Mouse (Mus musculus): ENCODE measurements around the gene Cep55.

Cep55 gene

GRCm38 (mm10) chr19:38109506-38110242 lies 54.9 kb downstream of the Cep55 start:
- DNase-seq = no peak

DNA sequence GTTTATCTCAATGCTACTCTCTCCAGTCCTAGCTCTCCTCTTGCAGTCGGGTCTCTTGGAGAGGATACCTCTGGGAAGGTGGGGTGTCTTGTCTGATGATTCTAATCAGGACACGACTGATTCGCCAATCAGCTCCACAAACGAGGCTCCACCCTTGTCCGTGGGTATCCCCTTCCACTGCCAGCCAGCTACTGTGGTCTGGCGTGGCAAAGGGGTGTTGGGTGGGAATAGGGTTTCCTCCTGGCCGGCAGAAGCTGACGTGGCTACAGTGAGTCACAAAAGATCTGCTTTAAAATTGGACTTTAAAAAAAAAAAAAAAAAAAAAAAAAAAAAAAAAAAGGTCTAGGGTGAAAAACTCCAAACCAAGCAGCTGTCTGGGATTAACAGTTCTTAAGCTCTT lies 56.2 kb downstream of the Cep55 start:
- no peak for DNase-seq

- DNase-seq = no peak
These were observed 57.8 kb downstream of the Cep55 start for GRCm38 (mm10) chr19:38112575-38112974.

DNA sequence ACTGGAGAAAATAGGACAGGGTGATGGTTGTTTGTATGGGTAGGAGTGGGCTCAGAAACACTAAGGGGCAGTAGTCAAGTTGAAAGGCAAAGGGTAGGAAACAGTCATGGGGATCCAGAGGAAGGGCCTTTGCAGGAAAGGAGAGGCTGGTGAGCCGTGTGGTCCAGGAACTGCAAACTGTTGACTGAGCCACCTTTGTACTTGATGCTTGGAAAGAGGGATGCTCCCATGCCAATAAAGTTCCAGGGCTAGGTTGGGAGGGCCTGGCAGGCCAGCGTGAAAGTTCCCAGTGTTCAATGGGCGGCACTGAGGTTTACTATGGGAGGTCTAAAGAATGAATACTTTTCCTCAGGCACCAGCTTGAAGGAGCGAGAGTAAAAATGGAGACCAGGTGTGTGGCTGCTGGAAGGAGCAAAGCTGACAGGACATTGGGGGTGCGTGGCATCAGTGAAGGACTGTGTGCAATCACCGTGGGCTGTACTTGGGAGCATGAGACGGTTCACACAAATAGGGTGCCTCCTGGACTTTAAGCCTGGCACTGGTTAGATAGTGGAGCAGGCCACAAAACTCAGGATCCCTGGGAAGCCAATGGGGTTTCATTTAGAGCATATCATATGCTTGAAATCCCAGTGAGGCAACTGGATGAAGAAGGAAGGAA lies 60.2 kb downstream of the Cep55 start:
- no peak for DNase-seq

DNA sequence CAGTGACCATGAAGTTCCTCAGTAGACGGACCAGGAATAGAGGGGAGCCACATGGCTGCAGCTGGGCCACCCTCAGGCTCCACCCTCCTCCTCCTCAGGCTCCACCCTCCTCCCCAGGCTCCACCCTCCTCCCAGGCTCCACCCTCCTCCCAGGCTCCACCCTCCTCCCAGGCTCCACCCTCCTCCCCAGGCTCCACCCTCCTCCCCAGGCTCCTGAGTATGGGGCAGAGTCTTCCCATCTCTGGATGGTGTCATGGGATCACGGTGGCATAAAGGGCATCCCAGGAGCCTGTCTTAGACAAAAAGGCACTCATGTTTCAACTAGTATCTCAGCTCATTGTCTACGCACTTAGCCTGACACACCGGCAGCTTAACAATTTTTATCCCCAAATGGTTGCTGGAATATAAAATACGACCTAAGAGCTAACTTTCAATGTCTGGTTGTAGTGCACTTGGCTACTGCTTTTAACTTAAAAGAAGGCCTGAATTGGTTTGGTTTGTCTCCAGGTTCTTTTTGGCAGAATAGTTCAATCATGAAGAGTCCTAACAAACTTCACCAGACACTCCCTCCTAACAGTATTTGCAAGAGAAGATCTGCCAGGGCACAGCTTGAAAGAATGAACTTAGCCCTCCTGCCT lies 65.4 kb downstream of the Cep55 start:
- DNase-seq = no peak

- DNase-seq = no peak
These were observed 69.1 kb downstream of the Cep55 start for GRCm38 (mm10) chr19:38123921-38124320.

All from cerebellum, adult 11 months (tissue).